Mouse (Mus musculus) kidney, postnatal 0 days (tissue): ENCODE measurements at regions not wholly inside any gene's neighbourhood (a gene's known extent, or its start where the extent isn't known, plus 50 kb on each side); places are given as distances from the start of the nearest gene placed in this dataset.
A peak's percentile ranks its signal among the peaks of the same experiment; 100 is the strongest.

ENCODE experiments used
- ATAC-seq: fragments of 200-750 bp; cut with Nextera tagmentation; replicated peaks from 2 replicates; pipeline ENCODE4 v1.8.0; 2017; ENCODE audit warnings: low read depth, moderate number of reproducible peaks, moderate TSS enrichment, moderate library complexity; ENCODE audit not compliant: low FRiP score
- DNase-seq: peaks from one replicate; pipeline ENCODE4 v3.0.0-alpha.2; 2016; ENCODE audit warnings: low spot score
- H3K27ac ChIP-seq: fragments of 300-500 bp; sonication (generic); 2 replicates; pipeline ENCODE4 v1.5.1; 2014; ENCODE audit warnings: mild to moderate bottlenecking
- H3K27me3 ChIP-seq: fragments of 300-500 bp; sonication (generic); 2 replicates; pipeline ENCODE4 v1.6.1; 2014; ENCODE audit warnings: low read length, mixed read lengths; ENCODE audit not compliant: insufficient read depth
- H3K36me3 ChIP-seq: fragments of 300-500 bp; sonication (generic); 2 replicates; pipeline ENCODE4 v1.6.1; 2014; ENCODE audit warnings: low read length, mixed read lengths; ENCODE audit not compliant: insufficient read depth
- H3K4me1 ChIP-seq: fragments of 300-500 bp; sonication (generic); replicated peaks from 2 replicates; pipeline ENCODE4 v1.6.1; 2014; ENCODE audit warnings: antibody characterized with exemption, low read length, mixed read lengths; ENCODE audit not compliant: insufficient read depth
- H3K4me2 ChIP-seq: fragments of 300-500 bp; sonication (generic); 2 replicates; pipeline ENCODE4 v1.6.1; 2014; ENCODE audit warnings: mild to moderate bottlenecking, low read length, moderate library complexity, mixed read lengths
- H3K4me3 ChIP-seq: fragments of 300-500 bp; sonication (generic); replicated peaks from 2 replicates; pipeline ENCODE4 v1.5.1; 2014; ENCODE audit warnings: low read depth, low read length
- H3K9ac ChIP-seq: fragments of 300-500 bp; sonication (generic); 2 replicates; pipeline ENCODE4 v1.6.1; 2014; ENCODE audit warnings: low read depth, low read length
- H3K9me3 ChIP-seq: fragments of 300-500 bp; sonication (generic); replicated peaks from 2 replicates; pipeline ENCODE4 v1.6.1; 2016; ENCODE audit warnings: low read length, inconsistent platforms, mixed read lengths
- CTCF ChIP-seq: IDR thresholded peaks from 2 replicates; pipeline ENCODE4 v1.5.1; 2016; ENCODE audit warnings: antibody characterized with exemption, low read depth, mild to moderate bottlenecking, moderate library complexity
- WGBS: fragments of 180-500 bp; shearing (Covaris S2); extraction: QIAGEN DNeasy Blood & Tissue Kit; methylation state at CpG from one replicate; pipeline ENCODE4 v1.1.7; 2014; 5-methylcytosine and 5-hydroxymethylcytosine counted together

GRCm38 (mm10) chr13:114523116-114523515, 64.4 kb upstream of the Fst start:
- no peaks in the 10 kb centered on the region for H3K27me3 ChIP-seq
- peak; percentile 51 for DNase-seq
- H3K9me3 ChIP-seq, result no peaks in the 10 kb centered on the region
- 29% methylated on average over 3 of the region's 3 CpGs for WGBS
- no peaks in the 10 kb centered on the region for H3K36me3 ChIP-seq
- H3K4me3 ChIP-seq, result no peak overlapping the region
- peak; percentile 62 for TF ChIP-seq CTCF
- H3K9ac ChIP-seq, result no peak overlapping the region
- no peak for ATAC-seq
- H3K4me2 ChIP-seq, result no peak overlapping the region
- no peaks in the 10 kb centered on the region for H3K4me1 ChIP-seq
- H3K27ac ChIP-seq, result no peak overlapping the region

- Histone ChIP-seq H3K4me2 (no peak overlapping the region), H3K27me3 (no peaks in the 10 kb centered on the region), H3K9me3 (no peaks in the 10 kb centered on the region), H3K4me3 (no peak overlapping the region), H3K27ac (no peak overlapping the region), H3K36me3 (no peaks in the 10 kb centered on the region), H3K9ac (no peak overlapping the region), H3K4me1 (no peaks in the 10 kb centered on the region)
- WGBS, result 49% methylated on average over 9 of the region's 9 CpGs
- DNase-seq (peak; percentile 8), ATAC-seq (no peak)
- TF ChIP-seq CTCF, result no peak
Measured at GRCm38 (mm10) chr13:114526856-114527255, 68.1 kb upstream of the Fst start.

DNA sequence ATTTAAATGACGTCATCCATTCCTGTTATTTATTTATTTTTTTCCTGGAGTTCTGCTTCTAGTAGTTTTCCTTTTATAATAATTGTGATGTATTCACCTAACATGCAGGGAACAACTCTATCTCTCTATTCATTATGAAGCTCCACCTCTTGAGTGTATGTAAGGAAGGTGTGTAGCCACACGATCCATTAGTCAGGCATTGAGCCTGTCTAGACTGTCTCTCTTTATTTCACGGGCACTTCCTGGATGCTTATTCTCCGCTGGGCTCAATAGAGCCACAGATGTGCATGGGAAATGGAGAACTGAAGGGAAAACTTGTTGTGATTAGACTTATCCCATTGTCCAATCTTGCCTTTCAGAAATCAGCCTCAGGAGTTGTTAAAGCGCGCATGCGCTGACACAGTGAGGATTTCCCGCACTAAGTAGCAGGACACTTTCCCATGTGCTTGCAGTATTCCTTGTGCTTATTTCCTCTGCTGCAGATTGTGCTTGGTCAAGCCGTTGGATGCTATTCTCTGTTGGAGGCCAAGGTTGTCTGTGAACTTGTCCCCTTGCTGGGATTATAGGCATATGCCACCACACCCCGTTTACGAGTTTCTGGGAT, 71.5 kb upstream of the Fst start:
- Histone ChIP-seq H3K9ac (no peak overlapping the region), H3K4me3 (no peak overlapping the region), H3K4me2 (no peak overlapping the region), H3K27ac (no peak overlapping the region), H3K4me1 (no peaks in the 10 kb centered on the region), H3K36me3 (no peaks in the 10 kb centered on the region), H3K9me3 (no peaks in the 10 kb centered on the region), H3K27me3 (no peaks in the 10 kb centered on the region)
- TF ChIP-seq CTCF, result no peak
- ATAC-seq, result no peak
- no peak for DNase-seq
- WGBS, result 89% methylated on average over 11 of the region's 11 CpGs

GRCm38 (mm10) chr13:114531780-114532179, 73.0 kb upstream of the Fst start:
- no peak for ATAC-seq
- Histone ChIP-seq H3K4me2 (no peak overlapping the region), H3K9ac (no peak overlapping the region), H3K27me3 (no peaks in the 10 kb centered on the region), H3K4me1 (no peaks in the 10 kb centered on the region), H3K36me3 (no peaks in the 10 kb centered on the region), H3K9me3 (no peaks in the 10 kb centered on the region), H3K4me3 (no peak overlapping the region), H3K27ac (no peak overlapping the region)
- TF ChIP-seq CTCF, result no peak
- 71% methylated on average over 5 of the region's 5 CpGs for WGBS
- no peak for DNase-seq

- TF ChIP-seq CTCF, result no peak
- Histone ChIP-seq H3K9me3 (no peaks in the 10 kb centered on the region), H3K4me2 (no peak overlapping the region), H3K27me3 (no peaks in the 10 kb centered on the region), H3K9ac (no peak overlapping the region), H3K36me3 (no peaks in the 10 kb centered on the region), H3K4me3 (no peak overlapping the region), H3K27ac (no peak overlapping the region), H3K4me1 (no peaks in the 10 kb centered on the region)
- DNase-seq, result no peak
- ATAC-seq, result no peak
- whole genome bisulfite sequencing, result 76% methylated on average over 8 of the region's 8 CpGs
Measured at GRCm38 (mm10) chr13:114532393-114533097, 73.8 kb upstream of the Fst start.

DNA sequence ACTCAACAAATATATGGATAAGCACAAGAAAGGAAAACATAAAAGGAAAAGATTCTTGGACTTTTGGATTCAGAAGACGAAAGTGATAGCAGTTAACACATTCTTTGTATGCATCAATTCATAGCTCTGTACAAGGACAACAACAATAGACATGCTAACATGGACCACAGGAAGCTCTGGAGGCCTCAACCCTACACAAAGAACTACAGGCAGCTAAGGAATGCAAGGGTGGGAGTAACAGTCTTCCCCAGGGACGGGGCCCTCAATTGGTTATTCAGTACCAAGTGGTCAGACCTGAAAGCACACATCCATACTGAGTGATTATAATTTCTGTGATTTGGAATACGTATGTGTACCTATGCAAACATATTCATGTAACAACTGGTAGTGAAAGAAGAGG, 75.8 kb upstream of the Fst start:
- TF ChIP-seq CTCF, result no peak
- no peaks in the 10 kb centered on the region for H3K27me3 ChIP-seq
- ATAC-seq (no peak), DNase-seq (no peak)
- WGBS, result 68% methylated on average over 3 of the region's 3 CpGs
- no peak overlapping the region for H3K27ac ChIP-seq
- H3K36me3 ChIP-seq, result no peaks in the 10 kb centered on the region
- no peak overlapping the region for H3K4me2 ChIP-seq
- H3K4me1 ChIP-seq, result no peaks in the 10 kb centered on the region
- H3K4me3 ChIP-seq, result no peak overlapping the region
- no peaks in the 10 kb centered on the region for H3K9me3 ChIP-seq
- no peak overlapping the region for H3K9ac ChIP-seq

GRCm38 (mm10) chr13:114535721-114536120, 77.0 kb upstream of the Fst start:
- ATAC-seq (no peak), DNase-seq (no peak)
- Histone ChIP-seq H3K4me3 (no peak overlapping the region), H3K4me1 (no peaks in the 10 kb centered on the region), H3K36me3 (no peaks in the 10 kb centered on the region), H3K9ac (no peak overlapping the region), H3K27ac (no peak overlapping the region), H3K27me3 (no peaks in the 10 kb centered on the region), H3K4me2 (no peak overlapping the region), H3K9me3 (no peaks in the 10 kb centered on the region)
- no peak for TF ChIP-seq CTCF
- 74% methylated on average over 1 of the region's 1 CpGs for WGBS
